ENCODE assay signal across 9 mouse cellular contexts in the genomic region with DNA sequence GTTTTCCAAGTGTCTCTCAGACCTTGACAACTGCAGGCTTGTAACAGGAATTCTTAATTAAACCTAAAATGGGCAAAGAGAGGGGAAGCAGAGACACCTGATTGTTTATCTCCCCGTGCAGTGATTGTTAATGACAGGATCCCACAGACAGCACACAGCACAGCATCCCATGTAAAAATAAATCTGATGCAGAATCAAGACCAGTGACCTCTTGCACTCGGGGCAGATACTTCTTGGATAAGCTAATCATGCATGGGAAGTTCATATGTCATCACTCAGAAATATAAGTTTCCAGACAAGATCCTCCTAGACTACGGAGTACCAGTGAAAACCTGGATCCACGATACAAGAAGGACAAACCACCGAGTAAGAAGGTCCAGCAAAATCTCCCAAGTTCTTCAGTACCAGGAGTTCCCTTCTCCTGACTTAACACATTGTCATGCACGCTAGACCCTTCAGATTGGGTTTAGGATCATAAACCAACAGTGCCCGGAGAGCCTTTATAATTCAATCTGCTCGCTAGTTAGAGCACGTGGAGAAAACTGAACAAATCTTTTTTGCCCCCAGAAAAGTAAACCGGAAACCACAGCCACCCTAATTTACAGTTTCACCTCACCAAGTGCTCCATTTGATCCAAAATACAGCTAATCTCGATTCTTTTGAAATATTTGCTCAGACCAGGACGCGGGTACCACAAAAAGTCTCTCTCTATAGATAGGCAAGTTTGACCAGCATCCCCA. TPM values are rescaled to one million over a fixed set of nuclear protein-coding genes. Genes with fewer than 3 reads are reported as not detected.
DNase-seq lines count a peak whose midpoint lies in the region; ATAC-seq lines count a peak whose summit lies in the region.
"Had no signal": no experiment of that assay in that cellular context is flagged by ENCODE, and none has a peak within 500 bp of the region (broad histone marks: within the 10 kb centered on the region; RNA-seq: fewer than 3 reads in every experiment).

No protein-coding gene starts in this region.

- 16% methylated on average over 13 of the region's 13 CpGs for WGBS in heart, embryonic 16.5 days
- 4% methylated on average over 13 of the region's 13 CpGs for WGBS in embryonic facial prominence, embryonic 11.5 days
- WGBS in hindbrain, embryonic 16.5 days: 7% methylated on average over 13 of the region's 13 CpGs
- WGBS in midbrain, embryonic 14.5 days: 6% methylated on average over 13 of the region's 13 CpGs

- no peak overlapping the region for H3K27ac ChIP-seq in heart, embryonic 16.5 days (ENCODE audit: low read length)
- no peak overlapping the region for H3K27ac ChIP-seq in embryonic facial prominence, embryonic 11.5 days (replicated peaks; ENCODE audit: low read depth, low read length)
- no peak overlapping the region for H3K27ac ChIP-seq in hindbrain, embryonic 16.5 days (ENCODE audit: low read depth, low read length)
- H3K27ac ChIP-seq in midbrain, embryonic 14.5 days (replicated peaks; ENCODE audit: low read depth, low read length): no peak overlapping the region

- DNase-seq in heart, postnatal 14 days: no peak
- no peak for DNase-seq in embryonic facial prominence, embryonic 11.5 days (ENCODE audit: low spot score)
- DNase-seq in midbrain, embryonic 14.5 days: peak; percentile 12
- DNase-seq in right cerebral cortex, postnatal 4 days: no peak
- no peak for DNase-seq in left cerebral cortex, postnatal 4 days
- DNase-seq: thymus, adult 2 months had no signal

- H3K9ac ChIP-seq in heart, embryonic 16.5 days (ENCODE audit: low read length): no peak overlapping the region
- H3K9ac ChIP-seq in embryonic facial prominence, embryonic 11.5 days (replicated peaks; ENCODE audit: low read length): peak overlapping the region; percentile 46
- no peak overlapping the region for H3K9ac ChIP-seq in hindbrain, embryonic 16.5 days (ENCODE audit: low read depth, low read length)
- no peak overlapping the region for H3K9ac ChIP-seq in midbrain, embryonic 14.5 days (replicated peaks; ENCODE audit: low read length)

- H3K4me1 ChIP-seq in heart, embryonic 16.5 days (ENCODE audit: control insufficient read depth, insufficient read depth, low read length): peaks cover 7% of the 10 kb centered on the region
- peaks cover 5% of the 10 kb centered on the region for H3K4me1 ChIP-seq in embryonic facial prominence, embryonic 11.5 days (ENCODE audit: control insufficient read depth, insufficient read depth, low read length)
- H3K4me1 ChIP-seq in hindbrain, embryonic 16.5 days (ENCODE audit: control insufficient read depth, insufficient read depth, low read depth, low read length): peaks cover 13% of the 10 kb centered on the region
- peaks cover 19% of the 10 kb centered on the region; the same call in 1 of the 2 replicates for H3K4me1 ChIP-seq in midbrain, embryonic 14.5 days (ENCODE audit: control insufficient read depth, insufficient read depth, low read length)

- H3K9me3 ChIP-seq in heart, embryonic 16.5 days (replicated peaks; ENCODE audit: control insufficient read depth, low read length): no peaks in the 10 kb centered on the region
- no peaks in the 10 kb centered on the region for H3K9me3 ChIP-seq in embryonic facial prominence, embryonic 11.5 days (replicated peaks; ENCODE audit: control insufficient read depth, low read length)
- H3K9me3 ChIP-seq in hindbrain, embryonic 16.5 days (ENCODE audit: control insufficient read depth, low read length): 0 out of 2 replicates have a peak, but pooled peaks cover 2% of the 10 kb centered on the region
- H3K9me3 ChIP-seq in midbrain, embryonic 14.5 days (ENCODE audit: control insufficient read depth, low read length): no peaks in the 10 kb centered on the region

- H3K27me3 ChIP-seq in heart, embryonic 16.5 days (ENCODE audit: control insufficient read depth, insufficient read depth, low read length): peaks cover 27% of the 10 kb centered on the region
- H3K27me3 ChIP-seq in embryonic facial prominence, embryonic 11.5 days (ENCODE audit: control insufficient read depth, insufficient read depth, low read length): peaks cover 2% of the 10 kb centered on the region
- peaks cover 10% of the 10 kb centered on the region for H3K27me3 ChIP-seq in hindbrain, embryonic 16.5 days (replicated peaks; ENCODE audit: control insufficient read depth, insufficient read depth, low read length)
- H3K27me3 ChIP-seq in midbrain, embryonic 14.5 days (ENCODE audit: control insufficient read depth, insufficient read depth, low read length): peaks cover 74% of the 10 kb centered on the region

- no peak overlapping the region for H3K4me2 ChIP-seq in heart, embryonic 16.5 days (ENCODE audit: low read depth, low read length)
- peak overlapping the region; percentile 97 for H3K4me2 ChIP-seq in embryonic facial prominence, embryonic 11.5 days (ENCODE audit: low read depth, low read length)
- peak overlapping the region; percentile 88 for H3K4me2 ChIP-seq in hindbrain, embryonic 16.5 days (ENCODE audit: low read length)
- H3K4me2 ChIP-seq in midbrain, embryonic 14.5 days (ENCODE audit: low read length): peak overlapping the region; percentile 94

- ATAC-seq in heart, embryonic 16.5 days (replicated peaks; ENCODE audit: extremely low read depth, insufficient read depth, low FRiP score): no peak
- ATAC-seq in embryonic facial prominence, embryonic 11.5 days (replicated peaks; ENCODE audit: insufficient number of reproducible peaks, low FRiP score, low TSS enrichment, low read depth): no peak
- no peak for ATAC-seq in hindbrain, embryonic 16.5 days
- 0 out of 2 replicates have a peak, but pooled peaks have one; percentile 1 for ATAC-seq in midbrain, embryonic 14.5 days (ENCODE audit: low FRiP score, low TSS enrichment)
- ATAC-seq in inflammation-experienced regulatory T-cells, adult 6 months: no peak

- H3K4me3 ChIP-seq in heart, embryonic 16.5 days (ENCODE audit: low read length): peak overlapping the region; percentile 68
- H3K4me3 ChIP-seq in embryonic facial prominence, embryonic 11.5 days (ENCODE audit: low read depth, low read length): peak overlapping the region; percentile 50
- peak overlapping the region; percentile 64 for H3K4me3 ChIP-seq in hindbrain, embryonic 16.5 days (ENCODE audit: low read length)
- H3K4me3 ChIP-seq in midbrain, embryonic 14.5 days (replicated peaks; ENCODE audit: low read depth, low read length): peak overlapping the region; percentile 51

- intact Hi-C loops in heart, postnatal 14 days (cut with DNase I): no loop called here
- intact Hi-C loops in left cerebral cortex, postnatal 4 days (cut with DNase I): loop anchor here (10.0 kb wide), 2 partner anchors 322 to 418 kb away; no protein-coding TSS in a partner anchor

- no peaks in the 10 kb centered on the region for H3K36me3 ChIP-seq in heart, embryonic 16.5 days (ENCODE audit: control insufficient read depth, insufficient read depth)
- H3K36me3 ChIP-seq in embryonic facial prominence, embryonic 11.5 days (replicated peaks; ENCODE audit: control insufficient read depth, insufficient read depth, low read depth, low read length): no peaks in the 10 kb centered on the region
- H3K36me3 ChIP-seq in hindbrain, embryonic 16.5 days (ENCODE audit: control insufficient read depth, insufficient read depth, low read length): no peaks in the 10 kb centered on the region
- no peaks in the 10 kb centered on the region for H3K36me3 ChIP-seq in midbrain, embryonic 14.5 days (ENCODE audit: control insufficient read depth, insufficient read depth, low read length)

RNA-seq across cellular contexts. Expression of a gene that starts 1.3 kb away (rescaled TPM):
- 2.1 and 4.5 TPM in 2 replicates for polyA plus RNA-seq in heart, embryonic 16.5 days (2015; fragmentation: Nextera tagmentation; extraction: Ambion mirVana)
- under 1 TPM; 0.12 to 0.17 TPM for total RNA-seq in heart, postnatal 14 days (2021)
- polyA plus RNA-seq in embryonic facial prominence, embryonic 11.5 days (2014; fragmentation: Nextera tagmentation; extraction: Ambion mirVana): 2.8 and 3.7 TPM in 2 replicates
- 3.0 and 3.1 TPM in 2 replicates for polyA plus RNA-seq in hindbrain, embryonic 16.5 days (2015; fragmentation: Nextera tagmentation; extraction: Ambion mirVana)
- polyA plus RNA-seq in midbrain, embryonic 14.5 days (2014; fragmentation: Nextera tagmentation; extraction: Ambion mirVana): 1.4 and 2.4 TPM in 2 replicates
- under 1 TPM in 1 of 3 experiments, not detected in 2; 0.27 TPM for polyA plus RNA-seq in inflammation-experienced regulatory T-cells, adult 6 months (2017; shearing (Covaris generic))
- total RNA-seq in left cerebral cortex, postnatal 4 days (2021): 1 to 10 TPM; 2.8 to 4.0 TPM
